Mouse (Mus musculus) C2C12 (cell line): ENCODE data around the gene BC049715. TPM values are rescaled to one million over a fixed set of nuclear protein-coding genes. Genes with fewer than 3 reads are reported as not detected.

Experiments
- H3K27me3 ChIP-seq: one replicate; pipeline ENCODE4 v1.6.1; 2011; ENCODE audit not compliant: control insufficient read depth, insufficient read depth, insufficient read length
- H3K36me3 ChIP-seq: one replicate; pipeline ENCODE4 v1.6.1; 2011; ENCODE audit not compliant: control insufficient read depth, insufficient read depth
- H3K4me3 ChIP-seq: one replicate; pipeline ENCODE4 v1.5.1; 2011; ENCODE audit warnings: mild to moderate bottlenecking, control low read depth; ENCODE audit not compliant: poor library complexity, insufficient read depth, severe bottlenecking
- H3K79me2 ChIP-seq: one replicate; pipeline ENCODE4 v1.6.1; 2011; ENCODE audit not compliant: control insufficient read depth, insufficient read depth
- H3K79me3 ChIP-seq: one replicate; pipeline ENCODE4 v1.6.1; 2011; ENCODE audit warnings: low read depth, control low read depth
- H3ac ChIP-seq: one replicate; pipeline ENCODE3; 2011; ENCODE audit warnings: low read depth; ENCODE audit not compliant: control insufficient read depth, insufficient read length
- CEBPB ChIP-seq: IDR thresholded peaks from one replicate; pipeline ENCODE4 v1.6.1; 2011; ENCODE audit warnings: low read depth, mild to moderate bottlenecking, control low read depth, moderate library complexity
- CTCF ChIP-seq: IDR thresholded peaks from one replicate; pipeline ENCODE4 v1.5.1; 2011; ENCODE audit not compliant: control insufficient read depth, insufficient read depth, insufficient read length
- FOSL1 ChIP-seq: IDR thresholded peaks from one replicate; pipeline ENCODE4 v1.8.0; 2011; ENCODE audit warnings: mild to moderate bottlenecking, low read length; ENCODE audit not compliant: poor library complexity, insufficient read depth, severe bottlenecking
- MAX ChIP-seq: IDR thresholded peaks from one replicate; pipeline ENCODE4 v1.6.1; 2011; ENCODE audit warnings: mild to moderate bottlenecking, control low read depth
- MYOD1 ChIP-seq: IDR thresholded peaks from one replicate; pipeline ENCODE4 v1.6.1; 2011; ENCODE audit warnings: low read depth; ENCODE audit not compliant: control insufficient read depth, insufficient read length
- MYOG ChIP-seq: IDR thresholded peaks from one replicate; pipeline ENCODE4 v1.6.1; 2011; ENCODE audit not compliant: control insufficient read depth, insufficient read length; ENCODE audit errors: extremely low read depth
- USF1 ChIP-seq: IDR thresholded peaks from one replicate; pipeline ENCODE4 v1.6.1; 2011; ENCODE audit warnings: low read depth, mild to moderate bottlenecking, control low read depth, moderate library complexity
- polyA plus RNA-seq: library from polyadenylated mRNA; unstranded; fragments of >200 nt; fragmentation: generic; extraction: Trizol; gene quantifications from one replicate; pipeline ENCODE4 v1.2.1, GENCODE M21; 2012; ENCODE audit warnings: missing spikeins

The BC049715 gene
- polyA plus RNA-seq, 1 experiment = 0.13 TPM

DNA sequence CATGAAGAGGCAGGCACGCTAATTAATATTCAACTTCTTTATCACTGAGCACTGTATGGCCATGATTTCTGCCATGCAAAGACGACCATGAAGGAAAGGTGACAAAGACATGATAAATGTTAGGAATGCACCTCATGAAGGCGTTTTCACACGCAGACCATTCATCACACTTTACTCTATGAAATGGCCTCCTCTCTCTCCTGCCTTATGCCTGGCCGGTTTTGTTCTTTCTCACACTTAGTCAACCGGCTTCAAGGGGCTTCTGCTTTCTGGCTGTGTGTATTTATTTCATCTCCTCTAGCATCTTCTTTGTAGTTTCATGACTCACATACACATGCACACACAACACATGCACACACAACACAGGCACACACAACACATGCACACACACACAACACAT lies 26.2 kb upstream of the BC049715 start:
- no peak for TF ChIP-seq USF1
- TF ChIP-seq MAX = no peak
- no peak for TF ChIP-seq CTCF
- TF ChIP-seq CEBPB = no peak
- no peak for TF ChIP-seq MYOD1
- TF ChIP-seq MYOG = no peak
- TF ChIP-seq FOSL1 = no peak

DNA sequence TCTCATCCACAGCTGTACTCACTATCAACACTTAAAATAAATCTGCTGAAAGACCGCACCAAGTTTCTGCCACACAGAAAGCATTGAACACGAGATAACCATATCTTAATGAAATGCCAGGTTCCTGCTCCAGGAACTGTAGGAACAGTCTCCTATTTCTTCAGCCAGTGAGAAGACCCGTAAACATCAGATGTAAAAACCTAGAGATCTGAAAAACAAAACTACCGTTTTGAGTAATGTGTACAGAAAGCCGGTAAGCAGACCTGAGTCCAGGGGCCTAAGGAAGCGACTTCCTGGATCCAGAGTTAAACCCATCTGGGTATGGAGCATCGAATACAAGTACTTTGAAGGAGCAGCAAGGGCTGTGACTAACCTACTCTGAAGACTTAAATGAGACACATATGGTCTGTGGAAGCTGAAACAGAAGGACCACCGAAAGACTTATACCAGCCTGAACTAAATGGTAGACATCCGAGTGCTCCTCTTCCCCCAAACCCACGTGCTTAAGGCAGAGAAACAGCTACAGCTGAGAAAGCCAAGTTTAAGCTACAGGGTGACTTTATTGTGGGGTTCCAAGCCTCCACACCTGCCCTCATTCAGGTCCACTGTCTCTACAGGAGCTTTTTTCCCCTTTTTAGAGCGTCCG lies 24.2 kb upstream of the BC049715 start:
- H3K36me3 ChIP-seq = no peaks in the 10 kb centered on the region
- peaks cover 1% of the 10 kb centered on the region for H3K79me2 ChIP-seq
- peak; percentile 49 for TF ChIP-seq MAX
- no peak for TF ChIP-seq FOSL1
- H3ac ChIP-seq = peak overlapping the region; percentile 20
- H3K79me3 ChIP-seq = no peaks in the 10 kb centered on the region
- no peaks in the 10 kb centered on the region for H3K27me3 ChIP-seq
- peak overlapping the region; percentile 31 for H3K4me3 ChIP-seq

More for the DNA sequence above, 26.2 kb upstream of the BC049715 start:
- H3K79me3 ChIP-seq = no peaks in the 10 kb centered on the region
- no peak overlapping the region for H3K4me3 ChIP-seq
- no peaks in the 10 kb centered on the region for H3K36me3 ChIP-seq
- no peaks in the 10 kb centered on the region for H3K27me3 ChIP-seq
- no peak overlapping the region for H3ac ChIP-seq
- H3K79me2 ChIP-seq = no peaks in the 10 kb centered on the region

DNA sequence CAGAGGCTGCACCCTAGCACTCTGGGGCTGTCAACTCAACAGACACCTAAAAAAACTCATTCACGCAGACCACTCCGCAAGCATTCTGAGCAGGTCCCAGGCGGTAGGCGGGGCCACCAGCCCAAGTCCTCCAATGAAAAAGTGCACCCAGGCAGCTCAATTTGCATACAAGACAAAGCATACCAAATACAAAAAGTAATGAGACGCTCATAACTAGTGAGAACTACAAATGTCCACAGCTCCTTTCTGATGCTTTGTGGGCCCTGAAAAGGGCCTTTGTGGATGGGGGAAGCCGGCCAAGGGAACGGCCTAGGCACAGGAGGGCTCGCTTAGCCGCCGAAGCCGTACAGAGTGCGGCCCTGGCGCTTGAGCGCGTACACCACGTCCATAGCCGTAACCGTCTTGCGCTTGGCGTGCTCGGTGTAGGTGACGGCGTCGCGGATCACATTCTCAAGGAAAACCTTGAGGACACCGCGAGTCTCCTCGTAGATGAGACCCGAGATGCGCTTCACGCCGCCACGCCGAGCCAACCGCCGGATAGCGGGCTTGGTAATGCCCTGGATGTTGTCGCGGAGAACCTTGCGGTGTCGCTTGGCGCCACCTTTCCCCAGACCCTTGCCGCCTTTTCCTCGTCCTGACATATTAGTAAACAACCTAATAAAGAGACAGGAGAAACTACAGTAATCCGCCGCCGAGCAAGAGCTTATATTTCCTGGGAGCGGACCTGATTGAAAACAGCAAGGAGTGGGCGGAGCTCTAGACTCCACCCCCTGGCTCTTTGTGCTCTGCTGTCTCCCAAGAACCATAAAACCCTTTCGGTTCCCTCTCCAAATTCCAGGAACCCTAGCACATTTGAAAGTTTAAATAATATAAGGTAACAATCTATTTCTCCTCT lies 23.4 kb upstream of the BC049715 start, which contains the start of gene Hist4h4:
Gene Hist4h4, minus strand, starts transcription at position 677 of the 895 bp plus-strand sequence.
- peak within 1 kb of the TSS; percentile 31 for H3K4me3 ChIP-seq
- peak within 1 kb of the TSS; percentile 31 for H3ac ChIP-seq
- TF ChIP-seq CEBPB (peak; percentile 50), MYOG (no peak)
- no peaks in the 10 kb centered on the region for H3K36me3 ChIP-seq
- H3K79me3 ChIP-seq = peaks cover 6% of the 10 kb centered on the region
- H3K27me3 ChIP-seq = no peaks in the 10 kb centered on the region
- peaks cover 9% of the 10 kb centered on the region for H3K79me2 ChIP-seq

DNA sequence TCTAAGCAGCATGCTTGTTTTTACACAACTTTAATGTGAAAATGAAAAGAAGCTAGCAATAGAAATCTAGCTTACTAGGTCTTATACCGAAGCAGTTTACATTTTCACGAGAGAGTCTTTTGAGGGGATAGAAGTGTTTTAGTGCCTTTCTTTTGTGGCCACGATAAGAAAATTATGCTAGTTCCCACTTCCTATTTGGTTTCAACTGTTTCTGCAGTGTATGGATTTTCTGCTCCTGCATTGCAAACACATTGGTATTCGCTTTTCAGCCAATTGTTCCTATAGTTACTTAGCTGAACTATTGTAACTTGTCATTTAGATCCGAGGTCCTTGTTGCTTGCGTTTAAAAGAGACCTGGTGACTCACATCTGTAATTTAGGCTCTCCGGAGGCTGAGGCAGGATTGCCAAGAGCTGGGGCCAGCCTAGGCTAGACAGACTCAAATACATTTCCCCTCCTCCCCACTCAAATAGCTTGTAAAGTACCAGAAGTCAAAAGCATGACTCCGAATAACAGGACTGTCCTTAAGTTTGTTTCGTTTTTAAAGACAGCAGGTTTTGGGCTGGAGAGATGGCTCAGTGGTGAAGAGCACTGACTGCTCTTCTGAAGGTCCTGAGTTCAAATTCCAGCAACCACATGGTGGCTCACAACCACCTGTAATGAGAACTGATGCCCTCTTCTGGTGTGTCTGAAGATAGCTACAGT lies 22.6 kb upstream of the BC049715 start:
- Histone ChIP-seq H3ac (no peak overlapping the region), H3K27me3 (no peaks in the 10 kb centered on the region), H3K79me2 (peaks cover 17% of the 10 kb centered on the region), H3K4me3 (no peak overlapping the region), H3K79me3 (peaks cover 11% of the 10 kb centered on the region), H3K36me3 (peaks cover 3% of the 10 kb centered on the region)
- TF ChIP-seq MYOG = no peak
- TF ChIP-seq MAX = no peak
- no peak for TF ChIP-seq CTCF
- TF ChIP-seq USF1 = no peak

DNA sequence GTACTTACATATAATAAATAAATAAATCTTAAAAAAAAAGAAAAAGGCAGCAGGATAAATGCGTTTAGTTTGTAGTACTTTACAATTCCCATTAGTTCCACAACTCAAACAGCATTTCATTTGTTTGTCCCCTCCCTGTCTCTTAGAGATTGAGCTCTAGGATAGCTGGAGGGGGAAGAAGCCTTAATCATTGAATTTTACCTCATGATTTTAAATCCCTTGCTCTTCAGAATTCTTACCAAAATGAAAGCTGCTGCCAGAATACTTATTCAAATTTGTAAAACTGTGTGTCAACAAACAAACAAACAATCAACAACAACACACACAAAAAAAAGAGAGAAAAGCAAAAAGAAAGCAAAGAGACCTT lies 22.0 kb upstream of the BC049715 start:
- Histone ChIP-seq H3K4me3 (no peak overlapping the region), H3ac (no peak overlapping the region), H3K27me3 (no peaks in the 10 kb centered on the region), H3K36me3 (peaks cover 8% of the 10 kb centered on the region), H3K79me2 (peaks cover 23% of the 10 kb centered on the region), H3K79me3 (peaks cover 17% of the 10 kb centered on the region)
- TF ChIP-seq MAX = no peak
- TF ChIP-seq FOSL1 = no peak
- no peak for TF ChIP-seq CTCF
- TF ChIP-seq USF1 = no peak
- no peak for TF ChIP-seq MYOG
- no peak for TF ChIP-seq MYOD1
- no peak for TF ChIP-seq CEBPB

DNA sequence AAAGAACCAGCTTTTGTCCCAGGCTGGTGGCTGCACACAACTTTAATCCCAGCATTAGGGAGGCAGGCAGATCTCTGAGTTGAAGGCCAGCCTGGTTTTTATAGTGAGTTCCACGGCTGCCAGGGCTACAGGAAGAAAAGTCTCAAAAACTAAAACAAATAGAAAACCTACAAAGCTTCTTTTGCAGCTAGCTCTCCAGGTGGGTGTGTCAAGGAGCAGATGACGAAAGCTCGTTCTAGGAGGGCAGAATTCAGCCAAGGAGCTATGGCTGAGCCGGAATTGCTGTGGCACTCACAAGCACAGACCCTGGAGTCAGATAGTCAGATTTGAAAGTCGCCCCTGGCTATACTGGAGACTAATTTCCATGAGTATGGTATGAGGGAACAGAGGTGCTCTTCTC lies 20.6 kb upstream of the BC049715 start:
- Histone ChIP-seq H3K4me3 (no peak overlapping the region), H3K79me2 (peaks cover 33% of the 10 kb centered on the region), H3K27me3 (no peaks in the 10 kb centered on the region), H3K79me3 (peaks cover 18% of the 10 kb centered on the region), H3ac (no peak overlapping the region), H3K36me3 (peaks cover 18% of the 10 kb centered on the region)
- TF ChIP-seq MYOD1 (no peak), FOSL1 (no peak), USF1 (no peak), MYOG (no peak), CEBPB (no peak)
